Mouse (Mus musculus) central nervous system, embryonic 11.5 days (tissue): Measurements from ENCODE around the gene Heatr9. TPM values are rescaled to one million over a fixed set of nuclear protein-coding genes. Genes with fewer than 3 reads are reported as not detected.

Experiments used
- polyA plus RNA-seq: library from polyadenylated mRNA; depleted of rRNA; stranded (reverse); fragments of >200 nt; gene quantifications from 2 replicates; pipeline ENCODE4 v1.2.3, GENCODE M21; 2012; rRNA removed

Heatr9 gene
- polyA plus RNA-seq: not detected in 2 replicates

GRCm38 (mm10) chr11:83522075-83522474 is at the start of gene Heatr9:
Heatr9 (minus strand) TSS chr11:83522175.

DNA sequence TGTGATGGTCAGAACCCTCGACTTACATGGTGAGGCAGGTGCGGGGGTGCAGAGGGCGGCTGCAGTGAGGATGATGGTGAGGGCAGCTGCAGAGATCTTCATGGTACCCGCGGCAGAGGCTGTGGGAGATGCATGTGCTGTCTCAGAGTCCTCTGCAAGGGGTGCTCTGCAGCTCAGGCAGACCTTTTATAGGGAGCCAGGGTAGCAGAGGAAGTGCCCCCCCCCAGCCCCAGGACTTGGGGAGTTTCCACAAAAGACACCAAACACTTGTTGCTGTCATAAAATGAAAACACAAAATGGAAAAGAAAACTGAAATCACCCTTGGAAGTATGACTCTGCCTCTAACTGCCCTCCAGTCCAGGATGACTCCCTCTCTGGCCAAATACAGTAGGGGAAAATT is 8.4 kb upstream of the Heatr9 start, which contains the start of gene Ccl5:
Gene Ccl5, minus strand, starts transcription at position 159 of the 400 bp plus-strand sequence.

GRCm38 (mm10) chr11:83472324-83473234 is 49.4 kb downstream of the Heatr9 start, which contains the start of gene Taf15:
Taf15 (plus strand) TSS chr11:83473086.

GRCm38 (mm10) chr11:83462711-83463244 is 59.2 kb downstream of the Heatr9 start, which contains the start of gene Mmp28:
Mmp28 (minus strand) TSS chr11:83463071.

Other genes with a start within 250 kb of the Heatr9 start
- gene Slfn14, start 235.4 kb downstream of the Heatr9 start, polyA plus RNA-seq: 0.47 and 0.87 TPM in 2 replicates
- gene Ap2b1, start 223.2 kb downstream of the Heatr9 start, polyA plus RNA-seq: 67.5 and 90.3 TPM in 2 replicates
- 9.6 and 10.0 TPM in 2 replicates for gene Pex12, start 219.6 kb downstream of the Heatr9 start, polyA plus RNA-seq
- gene Rasl10b, start 113.0 kb downstream of the Heatr9 start, polyA plus RNA-seq: 13.3 TPM in 2 replicates
- gene Gas2l2, start 92.7 kb downstream of the Heatr9 start, polyA plus RNA-seq: 0.02 and 0.12 TPM in 2 replicates
- 0.48 and 0.51 TPM in 2 replicates for gene 1700020L24Rik, start 84.5 kb downstream of the Heatr9 start, polyA plus RNA-seq
- gene Mmp28, start 59.1 kb downstream of the Heatr9 start, polyA plus RNA-seq: 3.6 and 4.1 TPM in 2 replicates
- gene Taf15, start 49.1 kb downstream of the Heatr9 start, polyA plus RNA-seq: 163 and 320 TPM in 2 replicates
- not detected in 2 replicates for gene Ccl5, start 8.3 kb upstream of the Heatr9 start, polyA plus RNA-seq
- 1.2 and 1.3 TPM in 2 replicates for gene Ccl9, start 56.5 kb upstream of the Heatr9 start, polyA plus RNA-seq
- gene Ccl6, start 70.9 kb upstream of the Heatr9 start, polyA plus RNA-seq: 0.65 and 1.3 TPM in 2 replicates
- gene Rpl9-ps1, start 123.4 kb upstream of the Heatr9 start, polyA plus RNA-seq: not detected in 2 replicates
- gene Ccl3, start 127.2 kb upstream of the Heatr9 start, polyA plus RNA-seq: 0.85 and 0.98 TPM in 2 replicates
- gene Ccl4, start 140.4 kb upstream of the Heatr9 start, polyA plus RNA-seq: 0.13 and 0.21 TPM in 2 replicates
- 0.34 and 0.48 TPM in 2 replicates for gene Wfdc17, start 181.8 kb upstream of the Heatr9 start, polyA plus RNA-seq
- not detected in 2 replicates for gene Wfdc18, start 186.8 kb upstream of the Heatr9 start, polyA plus RNA-seq
- gene Wfdc21, start 224.8 kb upstream of the Heatr9 start, polyA plus RNA-seq: 0.20 and 0.46 TPM in 2 replicates
- gene Heatr6, start 231.5 kb upstream of the Heatr9 start, polyA plus RNA-seq: 24.1 and 25.3 TPM in 2 replicates